Mouse (Mus musculus): Measurements from ENCODE around the gene Stard8.
"Not testable (repeated sequence)": the region's sequence is repeated elsewhere in the genome, so short reads cannot be mapped to it uniquely, and the experiment has no call there.

The Stard8 gene

GRCm38 (mm10) chrX:99046360-99047055 lies 43.5 kb downstream of the Stard8 start:
- DNase-seq (ENCODE audit: low spot score), result no peak

DNA sequence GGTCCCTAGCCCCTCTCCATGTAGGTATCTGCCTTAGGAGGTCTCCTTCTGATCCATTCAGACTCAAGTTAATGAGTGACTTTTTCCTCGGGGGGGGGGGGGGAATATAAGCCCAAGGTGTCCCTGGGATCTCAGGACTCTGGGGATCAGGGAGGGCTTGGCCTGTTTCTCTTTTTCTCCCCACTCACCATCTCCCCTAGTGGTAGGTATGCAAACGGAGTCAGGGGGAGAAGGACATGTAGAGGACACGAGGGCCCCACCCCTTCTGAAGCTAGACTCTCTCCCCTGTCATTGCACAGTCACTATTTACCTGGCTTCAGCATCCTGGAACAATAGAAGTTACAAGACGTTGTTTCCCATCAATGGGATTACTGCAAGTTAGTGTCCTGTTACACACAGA lies 45.1 kb downstream of the Stard8 start:
- no peak for DNase-seq (ENCODE audit: low spot score)

- no peak for DNase-seq (ENCODE audit: low spot score)
These were observed 46.2 kb downstream of the Stard8 start for GRCm38 (mm10) chrX:99049247-99049646.

GRCm38 (mm10) chrX:99050736-99051481 lies 47.9 kb downstream of the Stard8 start:
- DNase-seq (ENCODE audit: low spot score), result no peak

DNA sequence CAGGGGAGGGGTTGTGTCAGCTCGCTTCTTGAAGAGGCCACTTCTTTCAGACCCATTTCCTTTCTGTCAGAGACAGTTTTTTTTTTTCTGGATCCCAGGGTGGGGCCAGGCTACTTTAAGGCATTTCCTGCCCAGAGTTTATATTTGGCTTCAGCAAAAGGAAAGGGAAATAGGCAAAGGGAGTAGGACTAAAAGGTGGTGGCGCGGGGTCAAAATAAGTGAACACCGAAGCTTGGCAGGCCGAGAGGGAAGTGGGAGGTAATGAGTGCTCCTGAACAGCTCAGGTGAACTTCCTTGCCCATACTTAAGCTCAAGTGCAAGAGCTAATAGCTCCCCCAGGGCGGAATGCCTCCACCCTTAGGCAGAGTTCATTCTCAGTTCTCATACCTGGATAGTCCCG lies 49.2 kb downstream of the Stard8 start:
- no peak for DNase-seq (ENCODE audit: low spot score)

GRCm38 (mm10) chrX:99054512-99054911 lies 51.5 kb downstream of the Stard8 start:
- DNase-seq (ENCODE audit: low spot score), result no peak

- DNase-seq (ENCODE audit: low spot score), result no peak
These were observed 54.9 kb downstream of the Stard8 start for GRCm38 (mm10) chrX:99057772-99058440.

- DNase-seq (ENCODE audit: low spot score), result no peak
These were observed 56.1 kb downstream of the Stard8 start for GRCm38 (mm10) chrX:99059119-99059518.

DNA sequence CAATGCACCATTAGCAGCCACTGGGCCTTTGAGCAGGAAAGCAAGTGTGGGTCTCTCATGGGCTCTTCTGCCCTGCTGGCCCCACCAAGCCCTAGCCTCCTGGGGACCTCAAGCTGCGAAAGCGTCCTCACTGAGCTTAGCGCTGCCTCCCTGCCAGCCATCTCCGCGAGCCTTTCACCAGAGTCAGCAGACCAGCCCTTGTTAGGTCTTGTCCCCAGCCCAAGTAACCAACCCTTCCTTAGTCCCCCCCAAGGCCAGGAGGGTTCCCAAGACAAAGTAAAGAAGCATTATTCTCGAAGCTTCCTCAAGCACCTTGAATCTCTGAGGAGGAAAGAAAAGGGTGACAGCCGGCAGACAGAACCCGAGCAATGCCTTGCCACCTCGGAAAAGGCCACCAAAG lies 62.5 kb downstream of the Stard8 start:
- DNase-seq (ENCODE audit: low spot score), result no peak

DNA sequence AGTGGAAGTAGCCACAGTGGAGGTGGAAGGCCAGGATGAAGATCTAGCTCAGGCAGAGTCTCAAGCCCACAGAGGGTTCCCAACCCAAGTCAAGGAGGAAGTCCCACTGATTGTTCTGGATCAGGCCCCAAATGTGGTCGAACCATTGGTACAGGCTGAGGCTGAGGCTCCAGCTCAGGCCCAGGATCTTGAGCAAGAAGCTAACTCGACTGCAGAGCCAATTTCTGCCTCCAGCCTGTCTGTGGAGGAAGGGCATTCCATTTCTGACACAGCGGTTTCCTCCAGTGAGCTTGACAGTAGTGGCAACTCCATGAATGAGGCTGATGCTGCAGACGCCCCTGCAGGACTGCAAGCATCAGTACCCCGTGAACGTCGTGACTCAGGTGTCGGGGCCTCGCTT lies 63.5 kb downstream of the Stard8 start:
- DNase-seq (ENCODE audit: low spot score), result no peak

DNA sequence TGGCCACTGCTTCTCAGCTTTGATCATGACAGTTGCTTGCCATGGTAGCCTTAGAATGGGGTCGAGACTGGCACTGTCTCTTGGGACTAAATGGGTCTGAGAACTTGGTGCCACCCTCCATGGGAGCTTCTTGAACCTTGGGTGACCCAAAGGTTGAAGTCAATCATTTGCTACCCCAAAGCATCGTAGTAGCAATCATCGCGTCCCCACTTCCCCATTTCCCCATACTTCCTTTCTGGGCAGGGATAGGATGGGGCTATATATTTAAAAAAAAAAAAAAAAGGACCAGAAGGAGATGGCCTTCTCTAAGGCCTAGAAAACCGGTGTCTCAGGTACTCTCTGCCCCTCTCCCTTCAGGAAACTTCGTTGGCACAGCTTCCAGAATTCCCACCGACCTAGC lies 64.2 kb downstream of the Stard8 start:
- DNase-seq (ENCODE audit: low spot score), result no peak

DNA sequence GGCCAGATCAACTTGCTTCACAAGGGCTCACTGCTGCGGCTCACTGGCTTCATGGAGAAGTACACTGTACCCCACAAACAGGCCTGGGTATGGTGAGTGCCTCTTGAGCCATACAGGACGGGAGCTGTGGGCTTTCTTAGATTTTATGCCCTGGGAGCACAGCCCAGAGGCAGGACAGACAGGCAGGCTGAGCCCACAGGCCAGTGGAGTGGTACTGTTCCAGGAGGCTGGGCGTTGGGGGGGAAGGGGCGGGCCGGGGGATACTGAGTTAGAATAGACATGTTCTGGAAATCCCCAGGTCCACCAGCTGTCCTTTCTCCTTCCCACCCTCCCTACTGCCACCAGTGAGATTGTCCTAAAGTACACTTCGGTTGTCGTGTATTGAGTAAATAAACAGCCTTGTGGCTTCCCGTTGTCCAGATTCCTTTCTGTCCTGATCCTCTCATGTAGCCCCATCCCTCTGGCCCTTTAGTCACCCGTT lies 64.7 kb downstream of the Stard8 start:
- no peak for DNase-seq (ENCODE audit: low spot score)

GRCm38 (mm10) chrX:99071188-99071587 lies 68.1 kb downstream of the Stard8 start:
- no peak for DNase-seq (ENCODE audit: low spot score)

GRCm38 (mm10) chrX:99072596-99072995 lies 69.5 kb downstream of the Stard8 start:
- DNase-seq (ENCODE audit: low spot score), result no peak

- DNase-seq (ENCODE audit: low spot score), result no peak
These were observed 72.1 kb downstream of the Stard8 start for GRCm38 (mm10) chrX:99075111-99075510.

GRCm38 (mm10) chrX:99076460-99076859 lies 73.4 kb downstream of the Stard8 start:
- no peak for DNase-seq (ENCODE audit: low spot score)

GRCm38 (mm10) chrX:99078374-99078892 lies 75.4 kb downstream of the Stard8 start:
- not testable (repeated sequence) for DNase-seq (ENCODE audit: low spot score)

DNA sequence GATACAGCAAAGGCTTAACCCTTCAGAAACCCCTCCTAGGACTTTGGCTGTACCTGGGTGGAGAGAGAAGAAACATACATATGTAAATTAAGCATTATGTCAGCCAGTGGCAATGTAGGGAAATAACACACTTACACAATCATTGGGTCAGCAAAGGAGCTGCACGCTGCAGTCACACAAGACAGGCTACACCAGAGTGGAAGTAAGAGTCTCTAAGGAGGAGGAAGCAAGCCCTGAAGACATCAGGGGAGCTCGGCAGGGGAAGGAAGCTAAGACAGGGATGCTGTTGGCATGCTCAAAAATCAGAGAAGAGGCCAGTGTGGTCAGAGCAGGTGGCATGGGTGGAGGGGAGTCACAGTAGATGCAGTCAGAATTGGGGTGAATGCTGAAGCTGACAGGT lies 89.7 kb downstream of the Stard8 start:
- no peak for DNase-seq (ENCODE audit: low spot score)

DNA sequence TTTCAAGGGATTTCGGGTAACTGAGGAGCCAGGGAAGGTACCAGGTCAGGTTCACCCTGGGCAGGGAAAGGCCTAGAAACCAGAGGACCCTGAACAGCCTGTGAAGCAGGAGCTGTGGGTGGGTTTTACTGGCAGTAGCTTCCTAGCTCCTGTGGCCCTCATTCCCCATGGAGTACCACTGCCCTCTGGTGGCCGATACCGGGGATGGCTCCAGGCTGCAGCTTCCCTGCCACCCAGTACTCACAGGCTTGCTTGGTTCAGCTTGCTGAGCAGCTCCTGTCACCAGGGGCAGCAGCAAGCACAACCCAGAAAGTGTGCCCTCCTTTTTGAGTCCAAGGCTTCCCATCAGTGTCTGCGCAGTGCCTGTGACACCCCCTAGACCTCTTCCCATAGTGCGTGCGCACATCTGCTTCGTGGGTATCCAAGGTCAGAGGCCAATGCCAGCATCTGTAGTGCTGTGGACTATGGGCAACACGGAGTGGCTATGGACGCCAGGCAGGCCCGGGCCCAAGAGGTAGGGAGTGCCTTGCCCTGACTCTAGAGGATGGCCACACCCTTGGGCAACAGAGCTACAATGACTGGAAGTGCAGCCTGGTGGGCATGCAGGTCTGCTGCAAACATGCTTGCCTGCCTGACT lies 108.2 kb downstream of the Stard8 start:
- not testable (repeated sequence) for DNase-seq (ENCODE audit: low spot score)

- no peak for DNase-seq (ENCODE audit: low spot score)
These were observed 116.5 kb downstream of the Stard8 start for GRCm38 (mm10) chrX:99119510-99119909.

All from MN1 (cell line).